Mouse (Mus musculus) CD4-positive, CD25-positive, alpha-beta regulatory T cell, adult 2 months (primary cell): Measurements from ENCODE around the gene Il15ra.

Source experiments
- DNase-seq: peaks from one replicate; pipeline ENCODE4 v3.0.0-alpha.2; 2012; ENCODE audit warnings: low read depth, low spot score

Gene Il15ra

DNA sequence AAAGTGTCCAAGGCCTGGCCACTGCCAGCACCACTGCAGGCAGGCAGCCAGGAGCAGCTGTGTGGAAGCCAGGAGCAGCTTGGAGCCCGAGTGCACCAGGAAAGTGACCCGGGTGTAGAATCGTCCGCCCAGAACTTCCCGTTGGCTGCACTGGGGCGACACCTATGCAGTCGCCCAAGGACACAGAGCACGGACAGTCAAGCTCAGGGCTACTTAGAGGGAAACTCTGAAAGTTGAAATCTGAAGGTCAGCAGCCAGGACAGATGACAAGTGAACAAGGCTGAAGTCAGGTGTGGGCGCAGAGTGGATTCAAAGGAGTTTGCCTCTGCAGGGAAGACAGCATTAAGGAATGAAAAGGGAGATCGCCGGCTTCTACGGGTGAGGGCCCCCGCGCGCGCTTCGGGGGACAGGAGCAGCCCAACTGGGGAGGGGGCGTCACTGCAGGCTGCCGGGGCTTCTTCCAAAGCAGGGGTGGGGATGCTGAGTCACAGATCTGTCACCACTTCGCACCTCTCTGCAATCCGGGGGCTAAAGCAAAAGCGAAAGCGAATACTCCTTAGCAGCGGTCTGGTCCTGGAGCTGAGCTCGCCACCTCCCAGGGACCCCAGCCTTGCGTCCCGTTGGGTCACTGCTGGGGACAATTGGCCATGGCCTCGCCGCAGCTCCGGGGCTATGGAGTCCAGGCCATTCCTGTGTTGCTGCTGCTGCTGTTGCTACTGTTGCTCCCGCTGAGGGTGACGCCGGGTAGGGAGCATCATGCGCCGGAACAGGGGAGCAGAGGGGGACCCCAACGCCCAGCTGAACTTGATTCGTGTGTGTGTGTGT is at the start of gene Il15ra:
Il15ra (plus strand) TSS at position 90 of the 825 bp plus-strand sequence.
- DNase-seq, result peak; percentile 79

DNA sequence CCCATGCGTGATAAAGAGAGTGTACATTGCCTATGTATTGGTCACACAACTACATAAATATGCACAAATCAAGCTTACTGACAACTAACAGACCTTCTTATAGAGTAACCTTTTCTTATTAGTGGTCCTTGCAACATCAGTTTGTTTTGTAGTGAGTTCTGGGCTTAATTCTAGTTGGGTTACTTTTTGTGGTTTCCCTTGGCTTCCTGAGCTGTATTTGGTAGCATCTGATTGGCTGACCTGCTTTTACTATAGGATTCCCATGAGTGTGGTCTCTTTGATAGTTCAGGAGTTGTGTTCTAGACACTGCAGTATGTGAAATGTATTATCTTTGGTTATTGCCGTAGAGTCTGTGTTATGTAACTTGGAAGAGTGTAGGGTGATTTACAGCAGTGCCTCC is 47.5 kb upstream of the Il15ra start:
- peak; percentile 72 for DNase-seq

DNA sequence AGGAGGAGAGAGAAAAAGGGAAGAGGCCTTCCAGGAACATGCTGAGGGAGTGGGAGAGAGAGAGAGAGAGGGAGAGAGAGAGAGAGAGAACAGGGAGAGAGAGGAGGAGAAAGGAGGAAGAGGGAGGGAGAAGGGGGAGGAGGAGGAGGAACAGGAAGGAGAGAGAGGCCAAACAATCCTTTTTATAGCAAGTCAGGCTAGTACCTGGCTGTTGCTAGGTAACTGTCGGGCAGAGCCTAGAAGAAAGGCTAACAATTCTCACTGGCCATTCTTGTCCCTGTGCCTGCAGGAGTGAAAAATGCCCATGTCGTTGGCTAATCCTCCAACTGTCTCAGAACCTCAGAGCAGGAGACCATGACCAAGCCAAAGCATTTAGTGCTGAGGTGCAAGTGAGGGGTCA is 45.8 kb upstream of the Il15ra start:
- DNase-seq, result no peak

DNA sequence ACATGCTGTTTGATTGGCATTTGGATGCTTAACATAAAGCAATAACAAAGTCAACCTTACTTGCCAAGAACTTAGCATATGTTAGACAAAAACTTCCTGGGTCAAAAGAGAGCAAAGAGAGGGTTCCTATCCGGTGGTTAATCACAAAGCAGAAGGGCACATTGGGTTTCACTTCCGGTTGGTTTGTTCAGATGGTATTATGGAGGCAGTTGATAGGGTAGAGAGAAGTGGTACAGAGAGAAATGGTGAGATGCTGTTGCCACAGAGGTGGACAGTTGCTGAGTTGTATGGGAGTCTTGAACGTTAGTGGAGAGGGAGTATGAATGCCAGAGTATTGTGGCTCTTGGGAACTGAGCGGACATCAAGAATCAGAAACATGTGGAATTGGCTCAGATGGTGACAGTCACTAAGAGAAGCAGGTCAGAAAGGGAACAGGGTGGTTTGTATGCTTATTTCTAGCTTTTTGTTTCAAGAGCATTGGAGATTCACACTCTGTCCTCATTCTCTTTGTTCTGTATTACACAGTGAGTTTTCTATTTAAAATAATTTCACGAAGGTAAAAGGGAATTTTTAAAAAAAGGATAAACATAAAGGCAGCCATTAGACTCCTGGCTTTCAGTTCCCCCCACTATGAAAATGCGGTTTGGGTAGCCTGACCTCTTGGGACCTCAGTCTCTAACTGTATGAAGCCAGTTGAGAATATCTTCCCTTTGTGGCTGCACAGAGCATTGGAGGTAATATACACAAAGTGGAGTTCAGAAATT is 42.8 kb upstream of the Il15ra start:
- peak; percentile 62 for DNase-seq

DNA sequence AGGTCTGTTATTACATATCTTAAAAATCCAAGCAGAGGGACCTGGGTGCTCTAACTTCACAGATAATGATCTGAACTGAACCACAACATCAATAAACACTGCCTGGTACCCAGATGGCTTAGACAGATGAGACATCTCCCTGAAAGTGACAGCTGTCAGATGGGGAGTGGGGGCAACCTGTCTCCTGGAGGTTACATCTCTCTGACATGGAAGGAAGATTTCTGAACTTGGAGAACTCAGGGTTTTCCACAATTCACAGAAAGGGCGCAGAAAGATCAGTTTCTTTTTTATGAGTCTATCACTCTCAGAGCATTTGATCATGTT is 42.2 kb upstream of the Il15ra start:
- peak; percentile 65 for DNase-seq

DNA sequence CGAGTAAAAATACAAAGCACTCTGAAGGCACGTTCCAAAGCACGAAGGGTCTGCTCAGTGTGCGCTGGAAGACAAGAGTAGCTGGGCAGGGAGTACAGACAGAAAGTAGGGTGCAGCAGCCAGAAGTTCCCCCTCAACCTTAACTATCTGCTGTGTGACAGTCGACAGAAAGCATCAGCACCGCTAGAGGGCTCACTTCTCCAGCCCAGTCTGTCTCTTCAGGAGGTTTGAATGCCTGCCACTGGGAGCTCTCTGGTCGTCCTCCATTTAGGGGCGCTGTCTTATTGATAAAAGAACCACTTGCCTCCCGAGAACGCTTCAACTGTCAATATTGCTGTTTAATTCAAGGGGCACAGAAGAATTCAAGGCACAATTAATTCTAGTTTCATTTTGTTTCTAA is 41.1 kb upstream of the Il15ra start:
- DNase-seq, result peak; percentile 92

DNA sequence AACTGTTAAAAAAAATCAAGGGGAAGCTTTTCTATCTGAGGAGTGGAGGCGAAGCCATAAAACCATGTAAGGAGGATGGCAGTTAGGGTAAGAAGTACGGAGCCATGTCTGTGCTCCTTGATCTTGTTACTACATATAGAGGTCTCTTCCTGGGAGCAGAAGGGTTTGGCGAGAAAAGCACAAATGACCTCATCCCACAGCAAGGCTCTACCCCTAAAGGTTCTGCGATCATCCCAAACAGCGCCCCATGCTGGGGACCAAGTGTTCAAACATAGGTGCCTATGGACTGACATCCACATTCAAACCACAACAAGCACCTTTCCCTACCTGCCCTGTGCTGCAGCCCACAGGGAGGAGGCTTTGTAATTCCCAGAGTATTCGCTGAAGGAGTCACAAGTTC is 40.7 kb upstream of the Il15ra start:
- no peak for DNase-seq

DNA sequence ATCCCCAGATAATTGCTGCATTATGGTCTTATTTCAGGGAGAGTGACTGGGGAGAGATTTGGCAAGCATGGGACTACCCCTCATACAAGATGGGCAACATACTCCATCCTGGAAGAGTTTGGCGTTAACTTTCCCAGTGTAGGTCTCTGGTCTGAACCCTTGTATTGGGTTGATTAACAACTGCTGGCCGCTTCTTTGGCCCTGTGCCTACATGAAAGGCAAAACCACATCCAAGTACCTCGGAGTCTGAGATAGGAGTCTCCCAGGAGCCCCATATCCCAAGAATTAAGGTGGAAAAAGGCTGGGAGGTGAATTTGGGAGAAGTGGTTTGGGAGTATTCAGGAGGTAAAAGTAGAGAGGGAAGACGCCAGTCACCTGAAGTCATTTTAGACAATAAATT is 40.3 kb upstream of the Il15ra start:
- DNase-seq, result no peak

DNA sequence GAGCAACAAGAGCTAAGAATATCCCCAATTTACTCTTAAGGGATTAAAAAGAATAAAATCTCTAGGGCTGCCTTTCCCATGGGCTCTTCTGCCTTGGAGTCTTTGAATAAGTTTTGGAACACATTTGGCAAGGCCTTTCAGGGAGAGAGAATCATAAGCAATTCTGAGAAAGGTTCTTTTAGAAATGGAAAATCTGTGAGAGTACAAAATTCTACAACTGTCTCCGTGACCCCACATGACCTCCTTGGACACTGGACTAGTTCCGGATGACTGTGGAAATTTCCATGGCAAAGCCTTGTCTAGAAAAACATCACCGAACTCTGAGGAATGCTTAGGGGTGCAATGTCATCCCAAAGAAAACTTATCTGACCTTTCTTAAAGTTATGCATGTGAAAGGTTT is 39.8 kb upstream of the Il15ra start:
- DNase-seq, result no peak

DNA sequence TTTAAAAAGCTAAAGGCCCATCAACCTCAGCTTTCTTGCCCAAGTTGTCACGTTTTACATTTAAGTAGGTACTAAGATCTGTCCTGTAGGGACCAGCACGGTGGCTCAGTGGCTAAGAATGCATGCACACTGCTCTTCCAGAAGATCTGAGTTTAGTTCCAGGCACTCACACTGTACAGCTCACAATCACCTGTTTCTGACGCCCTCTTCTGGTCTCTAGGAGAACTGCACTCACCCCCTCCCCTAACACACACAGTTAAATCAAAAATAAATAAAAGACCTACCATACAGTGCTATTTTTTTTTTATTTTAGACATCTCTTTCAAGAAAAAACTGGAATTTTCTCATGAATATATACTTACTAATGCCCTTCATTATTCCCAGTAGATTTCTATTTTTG is 32.9 kb upstream of the Il15ra start:
- peak; percentile 75 for DNase-seq

DNA sequence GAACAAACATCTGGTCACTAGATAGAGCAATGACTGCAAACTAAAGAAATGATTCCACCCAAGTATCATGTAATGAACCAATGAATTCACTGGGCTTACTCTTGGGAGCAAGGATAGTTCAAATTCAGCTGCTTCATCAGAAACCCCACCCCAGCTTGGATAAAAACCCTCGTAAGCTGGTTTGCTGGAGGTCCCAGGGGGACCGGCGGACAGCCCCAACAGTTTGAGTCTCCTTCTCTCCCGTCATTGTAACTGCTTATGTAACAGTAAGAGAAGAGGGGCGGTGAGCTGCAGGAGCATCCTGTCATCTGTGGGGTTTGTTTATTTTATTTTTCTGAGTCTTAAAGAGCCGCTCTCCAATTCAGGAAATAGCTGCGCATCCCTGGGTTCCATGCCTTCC is 25.5 kb upstream of the Il15ra start:
- no peak for DNase-seq

DNA sequence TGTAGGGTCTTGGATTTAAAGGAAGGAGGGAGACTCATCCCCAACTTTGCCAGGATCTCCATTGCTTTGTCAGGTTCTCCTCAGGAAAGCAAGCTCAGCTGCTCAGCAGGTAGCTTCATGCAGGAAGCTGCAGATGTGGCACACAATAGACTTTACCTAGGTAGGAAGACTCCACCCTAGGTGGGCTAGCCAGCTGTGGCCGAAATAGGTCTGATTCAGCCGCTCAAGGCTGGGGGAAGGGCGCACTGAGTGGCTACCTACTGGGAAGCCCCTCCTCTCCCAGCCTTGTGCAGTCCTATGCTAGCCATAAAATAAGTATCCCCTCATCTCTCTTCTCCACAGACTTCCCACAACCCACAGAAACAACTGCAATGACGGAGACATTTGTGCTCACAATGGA is 22.4 kb upstream of the Il15ra start:
- DNase-seq, result no peak

DNA sequence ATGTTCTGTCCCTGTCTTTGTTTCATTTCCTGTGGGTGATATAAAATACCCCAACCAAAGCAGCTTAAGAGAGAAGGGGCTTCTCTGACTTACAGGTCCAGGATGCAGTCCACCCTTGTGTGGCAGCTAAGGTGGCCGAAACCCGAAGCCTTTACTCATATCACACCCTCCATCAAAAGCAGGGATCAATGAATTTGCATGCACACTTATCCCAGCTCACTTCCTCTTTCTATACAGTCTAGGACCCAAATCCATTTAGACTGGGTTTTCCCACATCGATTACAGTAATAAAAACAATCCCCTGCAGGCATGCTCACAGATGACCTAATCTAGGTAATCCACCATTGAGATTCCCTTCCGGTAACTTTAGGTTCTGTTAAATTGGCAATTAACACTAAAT is 18.6 kb upstream of the Il15ra start:
- DNase-seq, result no peak

DNA sequence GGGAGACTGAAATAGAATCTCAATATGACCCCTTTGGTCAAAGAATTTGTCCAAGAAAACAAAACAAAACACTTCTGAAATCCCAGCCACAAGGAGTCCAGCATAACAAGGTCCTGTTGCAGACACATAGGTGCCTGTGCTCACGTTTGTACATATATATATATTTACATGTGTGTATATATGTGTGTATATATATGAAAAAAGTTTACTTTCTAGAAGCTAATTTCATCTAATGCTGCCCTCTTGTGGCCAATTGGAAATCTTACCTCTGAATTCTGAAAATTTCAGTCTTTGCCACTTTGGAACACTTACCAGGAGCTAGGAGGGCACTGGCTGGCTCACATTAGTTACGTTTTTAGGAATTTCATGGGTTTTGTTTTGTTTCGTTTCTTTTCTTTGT is 17.7 kb upstream of the Il15ra start:
- DNase-seq, result peak; percentile 67

DNA sequence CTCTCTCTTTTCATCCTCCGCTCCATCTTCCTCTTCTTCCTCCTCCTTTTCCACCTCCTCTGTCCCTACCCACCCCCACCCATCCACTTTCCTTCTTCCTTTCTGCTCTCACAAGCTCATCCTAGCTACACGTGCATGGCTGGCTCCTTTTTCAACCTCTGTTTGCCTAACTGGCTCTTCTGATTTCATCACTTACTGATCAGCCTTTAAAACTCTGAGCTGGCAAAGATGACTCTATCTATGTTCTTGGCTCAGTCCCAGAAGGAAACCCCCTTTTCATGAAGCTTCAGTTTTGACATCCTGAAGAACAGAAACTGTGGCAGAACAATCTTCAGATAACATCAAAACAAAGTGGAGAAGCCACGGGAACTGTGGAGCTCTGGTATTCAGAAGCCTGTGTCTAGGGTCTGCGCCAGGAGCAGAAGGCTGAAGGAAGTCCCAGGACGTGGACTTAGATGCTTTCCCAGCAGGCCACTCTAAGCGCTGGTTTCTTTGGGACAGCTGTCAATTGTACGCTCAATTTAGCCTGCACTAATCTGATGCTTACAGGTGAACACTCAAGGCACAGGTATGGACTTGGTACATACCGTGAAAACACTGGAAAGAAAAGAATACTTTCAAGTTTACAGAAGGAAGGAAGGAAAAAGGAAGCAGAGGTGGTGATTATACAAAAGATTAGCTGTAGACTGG is 14.7 kb upstream of the Il15ra start:
- DNase-seq, result no peak

DNA sequence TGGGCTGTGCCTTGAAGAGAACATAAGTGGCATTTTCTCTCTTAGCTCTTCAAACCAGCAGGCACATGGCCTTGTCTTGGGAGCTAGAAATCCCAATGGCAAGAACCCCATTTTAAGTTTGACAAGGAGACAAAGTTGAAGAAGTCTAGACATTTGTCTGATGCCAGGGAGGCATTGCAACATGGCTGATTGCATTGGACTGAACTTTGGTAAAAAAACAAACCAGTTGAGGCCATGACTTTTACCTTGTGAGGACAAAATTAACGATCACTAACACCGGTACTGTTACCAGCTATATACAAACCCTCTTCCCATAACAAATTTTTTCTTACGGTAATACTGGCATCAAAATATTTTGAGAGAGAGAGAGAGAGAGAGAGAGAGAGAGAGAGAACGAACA is 11.7 kb upstream of the Il15ra start:
- DNase-seq, result no peak

DNA sequence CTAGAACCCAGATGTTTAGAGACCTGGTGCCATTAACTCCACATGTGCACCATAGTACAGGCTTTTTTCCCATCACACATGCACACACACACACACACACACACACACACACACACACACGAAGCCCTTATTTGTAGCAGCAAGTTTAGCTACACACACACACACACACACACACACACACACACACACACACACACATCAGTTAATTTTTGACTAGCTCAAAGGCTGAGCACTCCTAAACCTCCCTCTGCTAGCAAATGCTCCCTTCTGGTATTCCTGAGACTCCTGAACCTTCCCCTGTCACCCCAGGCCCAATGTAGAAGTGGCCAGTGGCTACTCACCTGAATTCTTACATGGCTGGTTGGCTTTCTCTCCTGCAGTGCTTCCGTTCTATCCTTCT is 11.0 kb upstream of the Il15ra start:
- DNase-seq, result no peak

DNA sequence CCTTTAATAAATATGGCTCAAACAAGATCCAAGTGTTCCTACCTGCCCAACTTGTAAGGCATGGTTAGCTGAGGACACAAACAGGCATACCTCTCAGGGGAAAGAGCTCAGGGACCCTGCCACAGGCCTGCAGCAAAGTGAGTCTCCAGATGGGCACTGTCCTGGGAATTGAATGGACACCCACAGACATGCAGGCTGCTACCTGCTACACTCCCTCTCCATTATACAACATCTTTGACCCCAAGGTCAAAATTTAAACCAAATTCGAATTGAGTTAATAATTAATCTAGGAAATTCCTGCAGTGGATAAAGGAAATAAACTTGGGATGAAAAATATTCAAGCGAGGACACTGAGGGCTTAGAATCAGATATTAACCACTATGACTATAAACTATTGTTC is 9.2 kb upstream of the Il15ra start:
- no peak for DNase-seq

DNA sequence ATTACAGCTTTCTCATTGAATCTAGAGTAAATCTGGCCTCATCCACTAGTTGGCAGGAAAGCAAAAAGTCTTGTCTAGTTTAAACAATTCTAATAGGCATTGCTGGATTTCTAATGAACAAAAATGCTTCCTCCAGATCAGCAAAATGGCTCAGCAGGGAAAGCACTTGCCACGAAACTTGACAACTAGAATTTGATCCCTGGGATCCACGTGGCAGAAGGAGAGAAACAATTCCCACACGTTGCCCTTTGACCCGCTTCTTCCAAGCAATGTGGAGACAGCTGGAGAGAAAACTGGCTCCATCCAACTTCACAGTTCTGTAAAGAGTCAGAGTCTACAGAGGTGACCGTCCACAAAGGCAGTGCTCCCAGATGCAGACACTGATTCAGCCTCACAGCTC is 6.1 kb upstream of the Il15ra start:
- peak; percentile 6 for DNase-seq

DNA sequence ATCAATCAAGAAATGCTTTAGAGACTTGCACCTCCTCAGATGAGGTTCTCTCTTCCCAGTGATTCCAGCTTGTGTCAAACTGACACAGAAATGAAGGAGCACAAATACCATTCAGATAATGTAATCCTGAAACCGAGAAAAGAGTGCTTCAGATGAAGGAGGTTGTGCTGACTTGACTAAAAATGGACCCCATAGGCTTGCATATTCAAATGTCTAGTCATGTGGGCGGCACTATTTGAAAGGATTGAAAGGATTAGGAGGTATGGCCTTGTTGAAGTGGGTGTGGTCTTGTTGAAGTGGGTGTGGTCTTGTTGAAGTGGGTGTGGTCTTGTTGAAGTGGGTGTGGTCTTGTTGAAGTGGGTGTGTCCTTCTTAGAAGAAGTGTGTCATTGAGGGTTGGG is 5.2 kb upstream of the Il15ra start:
- DNase-seq, result peak; percentile 12

DNA sequence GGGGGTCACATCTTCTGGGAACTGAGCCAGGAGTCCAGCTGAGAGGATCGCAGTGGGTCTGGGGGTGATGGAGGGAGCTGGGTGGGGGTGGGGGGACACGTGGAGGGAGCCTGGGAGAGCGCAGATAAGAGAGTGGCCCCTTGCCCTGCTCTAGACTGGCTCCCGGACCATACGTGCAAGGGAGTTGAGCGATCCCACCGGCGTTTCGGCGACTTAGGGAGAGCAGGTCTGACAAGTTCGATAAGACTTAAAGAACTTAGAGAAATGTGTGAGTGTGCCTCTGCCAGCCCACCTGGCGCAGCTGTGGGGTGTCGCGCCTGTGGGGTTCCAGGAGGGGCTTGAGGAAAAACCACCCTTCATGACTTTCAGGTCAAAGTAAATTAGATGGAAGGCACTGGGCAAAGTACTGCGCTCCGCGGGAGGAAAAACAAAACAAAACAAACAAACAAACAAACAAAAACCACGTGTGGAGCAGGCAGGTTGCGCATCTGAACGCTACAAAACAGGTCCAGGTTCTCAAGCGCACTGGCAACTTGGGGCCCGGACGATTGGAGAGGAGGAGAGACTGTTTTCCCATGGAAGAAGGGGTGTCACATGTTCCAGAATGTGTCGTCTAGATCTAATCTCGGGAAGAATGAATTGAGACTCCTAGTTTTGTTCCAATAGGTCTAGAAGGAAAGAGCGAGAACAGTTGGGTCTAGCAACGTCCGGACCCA is 1.1 kb downstream of the Il15ra start:
- no peak for DNase-seq

DNA sequence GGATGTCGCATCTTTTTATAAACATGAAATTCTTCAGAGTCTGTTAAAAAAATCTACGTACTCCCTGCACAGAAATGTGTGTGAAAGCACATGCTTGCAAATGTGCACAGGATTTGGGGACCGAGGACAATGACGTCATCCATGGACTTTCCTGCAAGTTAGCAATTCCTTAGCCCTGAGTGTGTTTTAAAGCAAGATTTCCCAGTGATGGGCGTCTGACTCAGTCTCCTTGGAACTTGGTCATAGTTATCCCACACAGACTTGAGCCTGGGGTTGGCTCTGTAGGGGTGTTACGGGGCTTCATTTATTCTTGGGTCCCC is 1.6 kb downstream of the Il15ra start:
- no peak for DNase-seq
